13 mouse cellular contexts compared by ENCODE assay signal in the genomic region with DNA sequence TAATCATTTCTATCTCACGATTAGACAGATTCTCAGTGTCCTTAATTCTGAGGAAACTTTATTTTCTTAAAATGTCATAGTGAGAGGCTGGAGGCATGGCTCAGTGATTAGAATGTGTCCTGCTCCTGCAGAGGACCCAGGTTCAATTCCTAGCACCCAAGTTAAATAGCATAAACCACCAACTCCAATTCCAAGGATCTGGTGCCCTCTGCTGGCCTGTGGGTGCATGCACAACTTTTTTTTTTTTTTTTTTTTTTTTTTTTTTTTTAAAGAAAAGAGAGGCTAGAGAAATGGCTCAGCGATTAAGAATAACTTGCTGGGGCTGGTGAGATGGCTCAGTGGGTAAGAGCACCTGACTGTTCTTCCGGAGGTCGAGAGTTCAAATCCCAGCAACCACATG. TPM values are rescaled to one million over a fixed set of nuclear protein-coding genes. Genes with fewer than 3 reads are reported as not detected.
DNase-seq lines count a peak whose midpoint lies in the region; ATAC-seq and TF ChIP-seq lines count a peak whose summit lies in the region.
"Had no signal": no experiment of that assay in that cellular context is flagged by ENCODE, and none has a peak within 500 bp of the region (broad histone marks: within the 10 kb centered on the region; RNA-seq: fewer than 3 reads in every experiment).

No protein-coding gene starts in this region.

- DNase-seq in kidney, adult 2 months: no peak
- DNase-seq in kidney, postnatal 25 days: no peak
- DNase-seq in midbrain, postnatal 0 days (ENCODE audit: low spot score): no peak
- no peak for DNase-seq in midbrain, embryonic 10.5 days (ENCODE audit: low spot score)
- DNase-seq in ZHBTc4 (ENCODE audit: low read depth, low spot score): peak; percentile 51
- DNase-seq in adrenal gland, adult 18-20 months (ENCODE audit: low spot score in 2 of 2): no peak
- no peak for DNase-seq in layer of hippocampus, adult 18-20 months (ENCODE audit: low spot score in 2 of 2)
- DNase-seq: cerebellum, postnatal 10 days; kidney, adult 18-20 months; spleen, adult 18-20 months had no signal

- WGBS in kidney, adult 2 months: 84% methylated on average over 4 of the region's 4 CpGs
- WGBS in midbrain, postnatal 0 days: 90% methylated on average over 4 of the region's 4 CpGs
- WGBS in midbrain, embryonic 10.5 days: 83% methylated on average over 4 of the region's 4 CpGs

- no peak overlapping the region for H3K27ac ChIP-seq in kidney, adult 2 months (ENCODE audit: insufficient read depth, low read depth, low read length)
- no peak overlapping the region for H3K27ac ChIP-seq in midbrain, postnatal 0 days (ENCODE audit: low read depth, low read length)
- H3K27ac ChIP-seq in midbrain, embryonic 10.5 days (replicated peaks): no peak overlapping the region
- H3K27ac ChIP-seq: lung, embryonic 15.5 days; midbrain, embryonic 13.5 days had no signal

- no peak for ATAC-seq in midbrain, postnatal 0 days (ENCODE audit: low FRiP score)
- ATAC-seq: activated CD4-positive, CD25-positive, alpha-beta regulatory T cell, adult 4 months; midbrain, embryonic 13.5 days had no signal

- no peaks in the 10 kb centered on the region for H3K4me1 ChIP-seq in kidney, adult 2 months (ENCODE audit: control insufficient read depth, insufficient read depth, low read length)
- H3K4me1 ChIP-seq in midbrain, postnatal 0 days (ENCODE audit: insufficient read depth, low read length): no peaks in the 10 kb centered on the region
- peaks cover 9% of the 10 kb centered on the region for H3K4me1 ChIP-seq in midbrain, embryonic 10.5 days

- H3K27me3 ChIP-seq in kidney, adult 2 months (replicated peaks; ENCODE audit: control insufficient read depth, insufficient read depth, low read length): no peaks in the 10 kb centered on the region
- H3K27me3 ChIP-seq in midbrain, postnatal 0 days (ENCODE audit: insufficient read depth, low read length): no peaks in the 10 kb centered on the region
- no peaks in the 10 kb centered on the region for H3K27me3 ChIP-seq in midbrain, embryonic 10.5 days (ENCODE audit: low read depth, poor library complexity, severe bottlenecking)
- H3K27me3 ChIP-seq: lung, embryonic 15.5 days; midbrain, embryonic 13.5 days had no signal

- TF ChIP-seq POLR2A in kidney, adult 2 months (IDR thresholded peaks at IDR 0.05; ENCODE audit: low read depth, low read length): no peak

- H3K9me3 ChIP-seq in midbrain, postnatal 0 days (ENCODE audit: low read length): no peaks in the 10 kb centered on the region
- H3K9me3 ChIP-seq in midbrain, embryonic 10.5 days (replicated peaks): no peaks in the 10 kb centered on the region; the same call in 1 of the 2 replicates
- H3K9me3 ChIP-seq: lung, embryonic 15.5 days; midbrain, embryonic 13.5 days had no signal

- H3K4me3 ChIP-seq in kidney, adult 2 months (ENCODE audit: insufficient read depth, low read depth, low read length): no peak overlapping the region
- no peak overlapping the region for H3K4me3 ChIP-seq in midbrain, postnatal 0 days (ENCODE audit: low read depth, low read length)
- no peak overlapping the region for H3K4me3 ChIP-seq in midbrain, embryonic 10.5 days
- H3K4me3 ChIP-seq: lung, embryonic 15.5 days; midbrain, embryonic 13.5 days had no signal

- TF ChIP-seq CTCF in kidney, adult 2 months (conservative IDR thresholded peaks at IDR 0.05; ENCODE audit: insufficient read depth, insufficient read length, low read depth, low read length): peak; percentile 35
- TF ChIP-seq CTCF in midbrain, postnatal 0 days (IDR thresholded peaks at IDR 0.05): peak; percentile 56

- peaks cover 5% of the 10 kb centered on the region for H3K36me3 ChIP-seq in kidney, adult 2 months (ENCODE audit: control insufficient read depth, insufficient read depth, low read length)
- no peaks in the 10 kb centered on the region for H3K36me3 ChIP-seq in midbrain, postnatal 0 days (ENCODE audit: insufficient read depth, low read length)
- peaks cover 11% of the 10 kb centered on the region for H3K36me3 ChIP-seq in midbrain, embryonic 10.5 days

- no peak overlapping the region for H3K9ac ChIP-seq in midbrain, postnatal 0 days (replicated peaks; ENCODE audit: low read length, poor library complexity, severe bottlenecking)
- H3K9ac ChIP-seq: lung, embryonic 15.5 days; midbrain, embryonic 13.5 days had no signal

- H3K4me2 ChIP-seq in midbrain, postnatal 0 days (ENCODE audit: low read depth, low read length, poor library complexity, severe bottlenecking): no peak overlapping the region
- H3K4me2 ChIP-seq: lung, embryonic 15.5 days; midbrain, embryonic 13.5 days had no signal

RNA-seq across cellular contexts. Expression of a gene that starts 25.6 kb away (rescaled TPM):
- 200 and 307 TPM in 2 replicates for polyA plus RNA-seq in kidney, adult 2 months (2012; rRNA removed)
- 418 and 476 TPM in 2 replicates for total RNA-seq in midbrain, postnatal 0 days (2014; rRNA removed)
- polyA plus RNA-seq in midbrain, postnatal 0 days (2015; fragmentation: Nextera tagmentation; extraction: Ambion mirVana): 512 and 566 TPM in 2 replicates
- polyA plus RNA-seq in midbrain, embryonic 10.5 days (2016; fragmentation: Nextera tagmentation; extraction: Ambion mirVana): 943 and 1,130 TPM in 2 replicates
- total RNA-seq in adrenal gland, adult 18-20 months (2021): 100 to 1,000 TPM; 724 to 824 TPM
- total RNA-seq in layer of hippocampus, adult 18-20 months (2021): 100 to 1,000 TPM; 445 to 459 TPM
